Mouse (Mus musculus): ENCODE results near the gene Prkcb.

The Prkcb gene

DNA sequence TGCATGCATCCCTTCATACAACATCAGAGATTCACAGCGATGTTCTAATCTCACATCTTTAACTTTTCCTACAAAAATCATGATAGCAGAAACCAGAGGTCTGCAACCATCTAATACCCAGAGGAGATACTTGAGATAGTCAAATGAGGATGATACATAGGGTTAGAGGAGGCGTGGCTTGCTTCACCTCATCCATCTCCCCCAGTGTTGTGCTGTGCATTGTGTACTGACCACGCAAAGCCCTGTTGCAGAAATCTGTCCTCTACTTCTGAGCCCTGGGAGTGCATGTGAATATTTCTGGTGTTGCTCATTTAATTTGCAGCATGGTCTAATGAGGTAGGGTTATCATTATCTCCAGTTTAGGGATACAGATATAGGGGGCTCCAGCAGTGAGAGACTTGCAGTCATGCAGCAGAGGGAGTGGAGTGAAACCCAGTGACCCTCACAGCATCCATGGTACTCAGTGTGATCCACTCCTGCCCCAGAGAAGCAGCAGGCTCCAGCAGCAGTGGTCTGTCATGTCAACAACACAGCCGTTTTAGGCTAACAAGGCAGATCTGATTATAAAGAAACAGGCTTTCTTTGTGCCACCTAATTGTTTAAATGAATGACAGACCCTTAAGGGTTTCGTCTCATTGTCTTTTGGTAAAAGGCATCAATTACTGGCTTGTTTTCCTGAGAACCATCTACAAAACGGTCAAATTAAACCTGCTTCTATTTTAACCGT, 269.7 kb downstream of the Prkcb start:
- DNase-seq, result no peak

DNA sequence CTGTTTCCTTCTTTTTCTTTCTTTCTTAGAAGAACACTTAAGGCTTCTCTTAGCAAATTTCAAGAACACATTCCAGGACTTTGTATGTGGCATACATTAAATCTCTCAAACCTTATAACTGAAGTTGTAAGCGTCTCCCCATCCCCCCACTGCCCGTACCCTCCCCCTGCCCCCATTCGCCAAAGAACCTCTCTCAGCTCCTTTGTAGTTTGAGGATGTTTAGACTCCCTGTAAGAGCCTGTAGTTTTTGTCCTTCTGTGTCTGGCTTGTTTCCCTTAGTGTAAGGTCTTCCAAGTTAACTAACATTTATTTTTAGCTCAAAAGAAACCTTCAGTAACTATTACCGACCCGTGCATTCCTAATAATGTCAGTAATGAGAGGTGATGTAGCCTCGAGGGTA, 270.4 kb downstream of the Prkcb start:
- no peak for DNase-seq

DNA sequence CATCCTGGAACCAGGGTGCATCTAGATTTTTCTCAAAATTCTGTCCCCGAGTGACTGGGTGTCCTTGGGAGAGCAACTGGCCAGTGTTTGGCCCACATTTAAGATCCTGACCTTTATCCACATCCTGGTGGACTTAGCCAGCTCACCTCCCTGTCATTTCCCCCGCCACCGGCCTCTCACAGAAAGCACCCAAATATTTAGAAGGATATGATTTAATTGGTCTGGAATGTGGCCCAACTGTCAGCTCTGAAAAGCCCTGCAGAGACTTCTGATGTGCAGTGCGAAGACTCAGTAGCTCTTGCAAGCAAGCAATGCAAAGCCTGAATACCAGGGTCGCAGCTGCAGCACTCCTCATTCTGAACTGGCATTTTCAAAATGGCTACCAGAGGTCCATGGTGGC, 274.0 kb downstream of the Prkcb start:
- no peak for DNase-seq

DNA sequence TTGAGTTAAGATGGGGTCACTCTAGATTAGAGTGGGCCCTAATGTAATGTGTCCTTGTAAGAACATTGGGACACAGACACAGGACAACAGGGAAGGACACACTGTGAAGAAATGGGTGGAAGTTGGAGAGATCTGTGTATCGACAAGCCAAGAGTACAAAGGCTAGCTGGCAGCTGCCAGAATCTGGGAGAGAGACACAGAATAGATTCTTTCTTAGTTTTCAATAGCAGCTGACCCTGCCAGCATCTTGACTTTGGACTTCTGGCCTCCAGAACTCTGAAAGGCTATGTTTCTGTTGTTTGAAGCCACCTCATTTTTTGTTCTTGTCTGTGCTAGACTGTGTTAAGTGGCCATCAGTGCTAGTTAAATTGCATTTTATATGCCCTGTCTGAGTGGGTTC, 276.8 kb downstream of the Prkcb start:
- DNase-seq, result no peak

DNA sequence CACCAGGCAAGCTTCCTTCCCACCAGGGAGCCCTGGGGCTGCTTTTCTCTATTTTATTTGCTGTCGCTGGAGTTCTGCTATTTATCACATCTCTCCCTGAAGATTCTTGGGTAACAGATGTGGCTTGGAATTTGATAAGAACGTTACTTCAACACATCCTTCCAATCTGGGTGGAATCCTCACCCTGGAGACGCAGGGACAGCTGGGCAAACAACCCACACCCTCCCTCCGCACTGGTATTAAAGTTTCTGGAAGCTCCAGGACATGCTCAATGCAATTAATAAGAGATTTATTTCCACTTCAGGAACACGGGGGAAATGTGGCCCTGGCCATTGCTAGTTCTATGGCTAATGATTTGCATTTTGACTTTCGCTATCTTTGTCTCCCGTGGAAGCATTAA, 277.5 kb downstream of the Prkcb start:
- no peak for DNase-seq

DNA sequence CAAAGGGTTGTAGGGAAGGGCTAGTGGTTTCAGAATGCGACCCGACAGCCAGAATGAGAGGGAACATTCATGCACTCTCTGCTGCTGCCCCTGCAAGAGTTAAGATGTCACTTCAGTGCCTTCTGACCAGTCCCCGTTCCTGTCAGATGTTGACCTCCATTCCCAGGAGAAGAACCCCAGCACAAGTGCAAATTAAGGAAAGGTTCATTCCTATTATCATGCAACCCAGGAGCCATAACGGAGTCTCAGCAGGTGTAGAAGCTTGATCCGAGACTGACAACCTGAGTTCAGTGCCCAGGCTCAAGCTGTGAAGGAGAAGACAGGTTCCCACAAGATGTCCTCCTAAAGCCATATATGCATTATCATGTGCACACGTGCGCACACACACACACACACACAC, 280.2 kb downstream of the Prkcb start:
- no peak for DNase-seq

DNA sequence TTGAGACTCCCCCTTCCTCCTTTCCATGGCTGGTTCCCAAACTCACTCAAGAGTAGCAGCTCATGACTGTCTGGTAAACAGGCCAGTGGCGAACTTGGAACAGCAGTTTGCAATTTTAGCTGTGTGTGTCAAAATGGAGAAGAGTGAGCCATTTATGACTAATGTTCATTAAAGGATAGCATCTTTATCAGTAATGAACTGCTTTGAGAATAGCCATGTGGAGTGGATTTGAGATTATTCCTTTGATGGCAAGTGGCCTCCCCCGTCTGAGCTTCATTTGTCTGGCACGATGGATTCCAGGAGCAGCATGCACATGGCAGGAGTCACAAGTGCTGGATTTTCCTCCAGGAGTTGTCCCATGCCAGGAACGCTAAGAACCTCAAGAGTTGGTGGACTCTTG, 281.9 kb downstream of the Prkcb start:
- no peak for DNase-seq

DNA sequence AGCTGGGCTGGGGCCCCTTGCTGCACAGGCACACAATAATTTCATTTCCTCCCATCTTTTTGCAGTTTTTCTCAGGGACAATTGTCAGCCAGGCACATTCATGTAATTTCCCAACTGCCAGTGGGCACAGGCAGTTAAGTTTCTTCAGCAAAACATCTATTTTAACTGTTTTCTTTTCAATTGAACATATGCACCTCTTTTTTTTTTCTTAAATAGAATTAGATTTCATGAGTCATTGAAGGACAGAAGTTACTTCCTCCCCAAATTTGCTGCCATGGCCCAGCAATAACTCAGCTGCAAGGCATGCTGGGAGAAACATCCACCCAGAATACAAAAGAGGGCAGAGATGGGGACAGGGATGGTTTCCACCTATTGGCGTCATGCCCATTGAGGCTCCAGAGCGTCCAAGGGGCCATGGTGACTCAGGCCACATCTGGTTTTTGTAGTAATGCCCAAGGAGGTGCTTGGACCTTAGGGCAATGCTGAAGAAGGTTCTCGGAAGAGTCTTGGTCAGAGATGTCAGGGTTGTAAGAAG, 284.6 kb downstream of the Prkcb start:
- no peak for DNase-seq

DNA sequence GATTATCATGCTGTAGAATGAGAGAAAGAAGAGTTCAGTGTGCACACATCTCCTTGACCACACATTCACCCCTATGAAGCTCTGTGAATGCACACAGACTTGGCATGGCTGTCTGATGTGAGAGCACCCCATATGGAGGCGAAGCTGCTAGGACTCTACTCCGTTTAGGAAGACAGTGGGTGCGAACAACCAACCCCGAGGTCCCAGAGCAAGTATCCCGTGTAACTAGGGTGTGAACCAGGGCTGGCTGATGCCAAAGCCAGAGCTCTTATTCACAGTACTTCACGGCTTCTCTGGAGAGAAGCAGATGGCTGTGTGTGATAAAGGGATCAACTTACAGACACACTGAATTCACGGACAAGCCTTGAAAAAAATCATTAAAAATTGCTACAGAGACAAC, 285.9 kb downstream of the Prkcb start:
- no peak for DNase-seq

DNA sequence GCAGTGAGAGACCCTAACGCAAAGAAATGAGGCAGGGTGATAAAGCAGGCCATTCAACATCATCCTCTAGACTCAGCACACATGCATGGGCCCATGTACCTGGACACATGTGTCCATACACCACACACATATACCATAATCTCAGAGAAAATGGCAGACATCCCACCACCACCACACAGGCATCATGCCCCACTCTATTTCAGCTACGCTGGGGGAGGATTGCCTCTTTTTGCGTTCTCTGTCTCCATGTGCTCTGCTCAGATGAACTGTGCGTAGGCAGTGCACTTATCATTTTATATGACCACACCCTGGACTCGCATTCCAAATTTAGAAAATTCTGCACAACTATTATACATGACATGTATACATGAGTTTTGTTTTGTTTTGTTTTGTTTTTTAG, 286.5 kb downstream of the Prkcb start:
- DNase-seq, result no peak

DNA sequence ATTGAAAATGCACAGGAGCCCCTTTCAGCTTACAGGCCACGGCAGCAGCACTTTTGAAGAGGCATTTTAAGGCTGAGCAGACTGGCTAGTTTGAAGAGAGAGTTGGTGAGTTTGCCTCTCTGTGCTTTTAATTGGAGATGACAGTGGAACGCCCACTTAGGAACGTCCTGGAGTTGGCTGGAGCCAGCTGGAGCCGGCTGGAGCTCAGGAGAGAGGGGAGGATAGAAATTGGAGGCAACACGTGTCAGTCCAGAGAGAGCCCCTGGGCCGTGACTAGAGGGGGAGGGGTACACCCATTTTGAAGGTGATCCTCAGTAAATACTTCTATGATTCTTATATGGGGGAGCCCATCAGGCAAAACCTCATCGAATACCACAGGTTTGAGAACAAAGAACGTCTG, 287.0 kb downstream of the Prkcb start:
- no peak for DNase-seq

DNA sequence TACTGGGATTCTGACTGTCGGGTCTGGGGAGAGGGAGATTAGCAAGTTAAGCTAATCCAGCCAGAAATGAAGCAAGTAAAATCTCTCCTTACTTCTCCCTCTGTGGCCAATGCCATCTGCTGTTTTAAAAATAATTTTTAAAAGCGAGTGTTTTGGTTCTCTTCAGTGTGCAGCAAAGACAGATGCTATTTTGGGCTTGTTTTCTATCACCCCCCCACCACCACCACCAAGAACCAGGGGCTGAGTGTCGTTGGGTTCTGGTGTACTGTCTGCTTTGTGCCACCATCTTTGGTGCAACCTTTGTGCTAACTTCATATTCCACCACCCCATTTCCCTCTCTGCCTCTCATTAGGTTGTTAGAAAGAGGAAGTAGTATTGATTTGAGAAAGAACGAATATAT, 289.0 kb downstream of the Prkcb start:
- no peak for DNase-seq

DNA sequence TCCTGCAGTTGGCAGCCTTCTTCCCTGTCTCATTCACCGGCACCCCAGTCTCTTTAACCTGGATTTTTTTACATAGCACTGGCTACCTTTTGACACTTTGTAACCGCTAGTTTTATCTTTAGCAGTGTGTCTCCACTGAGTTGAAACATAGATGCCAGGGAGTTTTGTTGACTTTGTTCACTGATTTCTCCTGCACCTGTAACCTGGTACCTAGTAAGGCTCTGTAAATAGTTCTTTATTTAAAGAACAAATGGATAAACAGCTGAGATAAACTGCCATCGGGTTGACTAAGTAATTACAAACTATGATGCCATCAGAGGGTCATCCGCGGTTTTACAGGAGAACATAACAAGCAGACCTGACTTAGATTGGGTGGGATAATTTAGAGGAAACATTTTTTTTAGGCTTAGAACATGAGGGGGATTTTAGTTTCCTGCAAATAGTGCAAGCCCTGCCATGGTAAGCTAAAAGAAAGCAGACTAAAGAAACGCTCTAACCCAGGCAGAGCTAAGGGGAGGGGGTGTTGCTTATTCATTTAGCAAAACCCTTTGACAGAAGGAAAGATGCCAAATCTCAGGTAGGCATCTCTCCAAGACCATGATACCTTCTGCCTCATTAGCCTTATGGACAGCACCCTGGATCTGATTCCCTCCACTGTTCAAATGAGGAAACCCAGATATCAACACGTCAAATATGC, 291.1 kb downstream of the Prkcb start:
- no peak for DNase-seq

DNA sequence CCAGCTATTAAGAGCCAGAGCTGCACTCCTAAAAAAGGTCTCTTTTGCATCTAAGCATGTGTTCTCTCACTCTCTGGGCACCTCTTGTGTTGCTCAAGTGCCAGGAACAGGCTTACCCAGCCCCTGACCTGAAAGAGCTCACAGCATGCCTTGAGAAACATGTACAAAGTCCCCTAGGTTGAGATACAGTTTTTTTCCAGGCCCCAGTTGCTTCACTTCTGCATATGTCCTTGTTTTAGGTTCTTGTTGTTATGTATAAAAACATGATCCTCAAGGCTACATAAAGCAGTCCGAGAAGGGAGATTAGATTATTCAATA, 291.6 kb downstream of the Prkcb start:
- DNase-seq, result no peak

DNA sequence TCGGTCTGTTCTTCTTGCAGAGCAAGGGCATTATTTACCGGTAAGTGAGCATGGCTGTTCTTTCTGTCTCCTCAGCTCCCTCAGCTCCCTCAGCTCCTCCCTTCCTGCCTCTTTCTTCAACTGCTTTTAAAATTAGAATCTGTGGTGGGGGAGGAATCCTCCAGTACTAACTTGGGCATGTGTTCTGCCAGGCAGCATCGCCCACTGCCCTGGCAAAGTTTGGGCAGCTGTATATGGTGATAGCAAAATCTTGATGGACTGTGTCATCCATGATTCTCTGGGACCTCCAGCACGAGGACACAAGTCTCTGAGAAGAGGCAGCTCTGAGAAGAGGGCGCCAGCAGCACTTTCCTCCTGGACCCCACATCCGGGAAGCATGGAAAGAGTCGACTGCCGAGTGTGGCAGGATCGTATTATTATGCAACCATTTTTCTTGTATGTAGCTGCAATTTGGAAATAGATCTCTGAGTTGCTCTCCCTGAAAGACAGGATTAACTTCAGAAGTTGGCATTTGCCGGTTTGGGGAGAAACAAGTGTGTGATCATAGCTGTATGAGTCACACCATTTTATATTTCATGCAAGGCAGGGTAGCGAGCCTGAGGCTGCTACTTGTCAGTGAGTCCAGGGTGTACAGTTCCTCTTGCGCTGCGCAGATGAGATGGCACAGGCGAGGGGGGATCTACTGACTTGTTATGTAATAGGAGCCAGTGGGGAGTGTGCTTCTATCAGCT, 296.0 kb downstream of the Prkcb start:
- no peak for DNase-seq

DNA sequence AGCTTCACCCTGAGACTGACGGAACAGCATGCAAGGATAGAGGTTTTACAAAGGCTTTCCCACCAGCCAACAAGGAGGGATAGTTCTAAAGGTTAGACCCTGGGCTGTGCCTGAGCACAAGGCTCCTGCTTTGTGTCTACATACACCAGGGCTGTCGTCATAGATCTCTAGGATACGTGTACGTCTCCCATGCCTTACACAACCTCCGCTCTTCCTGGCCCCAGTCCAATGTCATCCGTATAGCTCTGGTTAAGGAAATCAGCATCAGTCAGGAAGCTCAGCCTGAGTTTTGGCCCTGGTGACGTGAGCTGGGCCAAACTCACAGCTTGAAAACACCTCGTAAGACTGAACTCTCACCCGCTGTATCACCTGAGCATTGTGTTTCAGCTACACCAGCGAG, 307.3 kb downstream of the Prkcb start:
- DNase-seq, result no peak

DNA sequence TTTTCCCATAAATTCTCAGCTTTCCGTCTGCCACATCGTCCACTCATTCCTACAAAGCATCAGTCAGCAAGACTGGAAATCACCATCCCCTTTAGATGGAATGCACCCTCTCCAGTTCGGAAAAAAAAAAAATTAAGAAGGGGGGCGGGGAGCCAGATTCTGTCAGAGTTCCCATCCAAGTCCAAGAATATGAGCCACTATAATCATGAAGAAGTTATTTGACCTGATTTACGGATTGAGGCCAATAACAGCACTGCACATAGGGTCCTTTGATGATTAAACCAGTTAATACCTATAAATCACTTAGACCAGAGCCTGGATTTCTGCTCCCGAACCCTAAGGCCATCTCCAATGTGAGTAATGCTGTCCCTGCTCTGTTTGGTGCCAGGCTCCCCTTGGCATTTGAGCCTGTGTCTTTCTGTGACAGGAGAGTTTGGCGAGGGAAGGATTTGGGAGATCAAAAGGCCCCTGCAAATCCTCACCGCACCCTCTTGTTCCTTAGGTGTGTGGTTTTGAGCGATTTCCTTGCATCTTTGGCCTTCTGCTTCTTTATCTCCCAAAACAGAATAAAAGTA, 308.1 kb downstream of the Prkcb start:
- no peak for DNase-seq

DNA sequence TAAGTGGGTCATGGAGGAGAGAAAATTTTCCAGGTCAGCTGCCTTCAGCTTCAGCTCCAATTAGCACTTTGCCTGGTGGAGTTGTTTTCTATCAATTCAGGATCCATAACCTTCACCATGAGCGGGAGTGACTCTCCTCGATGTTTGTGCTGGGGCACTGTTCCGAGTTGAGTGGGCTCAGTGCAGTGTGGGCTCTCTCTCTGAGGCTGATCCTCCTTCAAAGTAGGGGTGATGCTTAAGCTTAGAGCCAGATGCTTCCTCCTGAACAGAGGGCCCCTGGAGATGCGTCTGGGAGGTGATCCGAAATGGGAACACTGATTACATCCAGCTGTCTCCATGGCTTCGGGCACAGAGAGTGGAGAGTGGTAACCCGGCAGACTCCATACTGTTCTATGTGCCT, 308.8 kb downstream of the Prkcb start:
- DNase-seq, result no peak

DNA sequence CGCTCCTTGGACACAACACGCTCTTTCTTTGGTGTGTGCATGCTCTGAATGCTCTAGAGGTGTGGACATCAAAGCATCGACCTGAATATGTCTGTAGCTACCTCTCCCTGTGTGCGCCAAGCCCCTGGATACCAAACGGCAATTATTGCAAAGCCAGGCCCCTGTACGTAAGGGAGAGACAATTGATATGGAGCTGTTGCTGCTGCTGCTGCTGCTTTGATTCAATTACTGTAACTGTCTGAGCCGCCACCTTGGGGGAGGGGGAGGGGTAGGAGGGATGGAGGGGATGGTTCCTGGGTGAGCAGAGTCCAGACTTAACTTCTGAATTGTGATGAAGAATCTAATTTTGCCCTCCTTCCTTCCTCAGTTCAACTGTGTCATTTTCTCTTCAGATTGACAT, 312.3 kb downstream of the Prkcb start:
- DNase-seq, result no peak

DNA sequence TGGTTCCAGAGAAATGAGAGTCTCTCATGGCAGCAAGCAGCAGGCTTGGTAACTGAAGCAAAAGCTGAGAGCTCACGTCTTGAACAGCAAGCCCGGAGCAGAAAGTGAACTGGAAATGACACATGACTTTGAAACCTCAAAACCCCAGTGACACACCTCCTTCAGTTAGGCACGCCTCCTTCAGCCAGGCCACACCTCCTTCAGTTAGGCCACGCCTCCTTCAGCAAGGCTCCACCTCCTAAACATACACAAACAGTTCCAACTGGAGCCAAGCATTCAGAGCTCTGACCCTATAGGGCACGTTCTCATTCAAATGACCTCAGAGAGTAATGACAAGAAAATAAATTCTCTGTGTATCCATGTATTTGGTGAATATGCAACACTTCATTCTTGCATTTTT, 316.5 kb downstream of the Prkcb start:
- DNase-seq, result no peak

DNA sequence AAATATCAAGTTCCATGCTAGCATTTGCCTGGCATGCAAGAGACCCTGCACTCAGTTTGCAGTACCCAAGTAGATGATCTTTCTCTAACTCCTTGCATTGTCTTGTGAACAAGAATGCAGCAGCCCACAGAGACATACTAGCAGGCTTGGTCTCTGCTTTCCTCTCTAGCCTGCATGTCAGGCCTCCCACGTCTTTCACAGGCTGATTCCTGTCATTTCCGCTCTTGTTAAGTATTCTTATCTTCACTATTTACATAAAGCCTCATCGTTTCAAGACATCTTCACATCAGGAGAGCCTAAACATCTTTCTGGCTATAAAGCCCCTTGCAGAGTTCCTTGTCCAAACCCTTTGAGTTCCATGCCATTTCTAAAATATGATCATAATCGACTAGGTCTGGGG, 320.9 kb downstream of the Prkcb start:
- DNase-seq, result no peak

DNA sequence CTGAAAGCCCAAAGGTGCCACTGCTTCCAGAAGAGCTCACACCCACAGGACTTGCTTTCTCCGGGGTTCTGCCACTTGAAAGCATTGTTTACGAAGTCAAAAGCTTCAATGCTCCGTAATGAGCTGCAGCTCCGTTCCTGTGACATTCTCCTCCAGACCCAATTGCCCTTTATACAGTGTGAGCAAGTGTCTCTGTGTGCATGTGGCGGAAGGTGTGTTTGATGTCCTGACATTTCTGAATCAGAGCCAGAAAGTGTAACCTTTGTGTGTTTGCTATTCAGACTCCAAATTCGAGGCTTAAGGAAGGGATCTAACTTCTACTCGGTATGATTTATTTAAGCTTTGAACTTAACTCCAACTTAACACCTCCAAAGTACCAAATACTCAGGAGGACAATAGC, 321.6 kb downstream of the Prkcb start:
- DNase-seq, result no peak

DNA sequence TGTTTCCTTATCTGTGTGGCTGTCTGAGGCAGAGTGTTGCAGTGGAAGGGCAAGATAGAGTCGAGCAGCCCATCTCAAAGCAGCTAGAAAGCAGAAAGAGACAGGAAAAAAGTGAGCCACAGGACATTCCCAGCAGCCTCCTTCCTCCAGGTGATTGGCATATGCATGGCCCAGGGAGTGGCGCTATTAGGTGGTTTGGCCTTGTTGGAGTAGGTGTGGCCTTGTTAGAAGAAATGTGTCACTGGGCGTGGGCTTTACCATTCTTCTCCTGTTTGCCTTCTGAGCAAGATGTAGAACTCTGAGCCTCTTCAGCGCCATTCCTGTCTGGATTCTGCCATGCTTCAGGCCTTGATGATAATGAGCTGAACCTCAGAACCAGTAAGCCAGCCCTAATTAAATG, 325.3 kb downstream of the Prkcb start:
- DNase-seq, result no peak

All from right cerebral cortex, postnatal 4 days (tissue).